Mouse (Mus musculus): ENCODE measurements around the gene Des. TPM values are rescaled to one million over a fixed set of nuclear protein-coding genes. Genes with fewer than 3 reads are reported as not detected.

The Des gene
- total RNA-seq, 2 experiments from 2014 or later, result 0.99 to 1.1 TPM

- no peak for DNase-seq (ENCODE audit: low spot score in 2 of 2)
- intact Hi-C loops (cut with DNase I), result loop anchor here (10.0 kb wide), 1 partner anchor 250 kb away; no protein-coding TSS in a partner anchor
These were observed 14.8 kb upstream of the Des start for GRCm38 (mm10) chr1:75345036-75345935.

DNA sequence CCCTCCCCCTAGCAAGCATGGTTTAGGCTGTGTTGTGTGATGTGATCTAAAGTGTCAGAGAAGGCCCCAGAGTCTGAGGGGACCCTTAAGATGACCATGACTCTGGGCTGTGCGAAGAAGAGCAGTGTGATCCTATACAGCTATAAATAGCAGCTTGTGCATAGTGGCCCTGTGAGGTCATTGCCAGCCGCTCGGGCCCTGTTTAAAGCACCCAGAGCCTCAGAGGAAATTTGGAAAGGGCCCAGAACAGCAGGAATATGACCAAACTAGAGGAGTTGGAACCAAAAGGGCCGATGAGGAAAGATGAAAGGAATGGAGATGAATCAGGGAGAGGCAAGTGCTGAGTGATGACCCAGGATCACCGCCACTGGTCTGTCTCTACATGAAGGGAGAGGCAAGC is 12.8 kb upstream of the Des start:
- intact Hi-C loops (cut with DNase I), result loop anchor here (10.0 kb wide), 1 partner anchor 248 kb away; no protein-coding TSS in a partner anchor

DNA sequence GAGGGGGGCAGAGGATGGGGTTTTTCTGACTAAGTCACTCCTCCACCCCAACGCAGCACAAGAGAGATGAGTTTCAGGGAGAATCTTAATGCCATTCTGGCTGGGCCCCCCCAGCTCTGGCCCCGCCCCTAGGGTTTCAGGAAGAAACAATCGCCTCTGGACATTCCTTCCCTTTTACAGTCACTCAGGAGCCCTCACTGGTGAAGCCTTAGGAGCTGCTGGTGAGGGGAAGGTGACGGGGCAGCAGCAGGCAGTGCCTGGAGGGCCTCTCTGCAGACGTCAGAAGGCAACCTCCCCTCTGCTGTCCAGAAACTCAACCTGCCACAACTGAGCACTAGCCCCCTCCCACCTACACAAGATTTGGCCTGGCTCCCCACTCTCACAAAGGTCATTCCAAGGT is 10.9 kb upstream of the Des start:
- intact Hi-C loops (cut with DNase I), result loop anchor here (10.0 kb wide), 1 partner anchor 246 kb away; no protein-coding TSS in a partner anchor
- no peak for DNase-seq (ENCODE audit: low spot score in 2 of 2)

More for the DNA sequence above, 12.8 kb upstream of the Des start:
- DNase-seq (ENCODE audit: low spot score in 2 of 2), result no peak

GRCm38 (mm10) chr1:75357261-75357660 is 2.9 kb upstream of the Des start:
- DNase-seq (ENCODE audit: low spot score in 2 of 2), result no peak
- intact Hi-C loops (cut with DNase I), result no loop called here

DNA sequence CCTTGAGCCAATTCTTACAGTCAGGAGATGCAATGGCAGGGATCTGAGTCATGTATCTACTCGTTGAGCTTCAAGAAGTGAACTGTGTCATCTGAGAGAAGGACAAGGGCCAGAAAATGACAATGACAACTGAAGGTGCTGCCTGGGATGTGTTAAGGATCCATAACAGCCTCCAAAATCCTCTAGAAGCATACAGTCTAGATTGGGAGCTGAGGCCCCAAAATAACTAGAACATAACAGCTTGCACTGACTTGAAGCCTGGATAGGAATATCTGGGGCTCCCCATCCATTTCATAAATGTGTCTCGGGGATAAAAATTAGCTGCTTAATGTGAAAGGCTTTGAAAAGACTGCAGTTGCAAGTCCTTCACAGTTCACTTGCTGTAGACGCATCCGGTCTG is 2.1 kb upstream of the Des start:
- peak in 1 of 2 experiments; percentile 53 for DNase-seq (ENCODE audit: low spot score in 2 of 2)
- intact Hi-C loops (cut with DNase I), result no loop called here

GRCm38 (mm10) chr1:75359346-75359745 is 783 bp upstream of the Des start:
- intact Hi-C loops (cut with DNase I), result no loop called here
- DNase-seq (ENCODE audit: low spot score in 2 of 2), result peak; percentile 57 to 75

GRCm38 (mm10) chr1:75361123-75361522 is 994 bp downstream of the Des start:
- DNase-seq (ENCODE audit: low spot score in 2 of 2), result no peak
- intact Hi-C loops (cut with DNase I), result no loop called here

GRCm38 (mm10) chr1:75361750-75362149 is 1.6 kb downstream of the Des start:
- intact Hi-C loops (cut with DNase I), result no loop called here
- no peak for DNase-seq (ENCODE audit: low spot score in 2 of 2)

GRCm38 (mm10) chr1:75363868-75364267 is 3.7 kb downstream of the Des start:
- DNase-seq (ENCODE audit: low spot score in 2 of 2), result no peak
- intact Hi-C loops (cut with DNase I), result no loop called here

GRCm38 (mm10) chr1:75365510-75366137 is 5.5 kb downstream of the Des start:
- intact Hi-C loops (cut with DNase I), result no loop called here
- DNase-seq (ENCODE audit: low spot score in 2 of 2), result no peak

DNA sequence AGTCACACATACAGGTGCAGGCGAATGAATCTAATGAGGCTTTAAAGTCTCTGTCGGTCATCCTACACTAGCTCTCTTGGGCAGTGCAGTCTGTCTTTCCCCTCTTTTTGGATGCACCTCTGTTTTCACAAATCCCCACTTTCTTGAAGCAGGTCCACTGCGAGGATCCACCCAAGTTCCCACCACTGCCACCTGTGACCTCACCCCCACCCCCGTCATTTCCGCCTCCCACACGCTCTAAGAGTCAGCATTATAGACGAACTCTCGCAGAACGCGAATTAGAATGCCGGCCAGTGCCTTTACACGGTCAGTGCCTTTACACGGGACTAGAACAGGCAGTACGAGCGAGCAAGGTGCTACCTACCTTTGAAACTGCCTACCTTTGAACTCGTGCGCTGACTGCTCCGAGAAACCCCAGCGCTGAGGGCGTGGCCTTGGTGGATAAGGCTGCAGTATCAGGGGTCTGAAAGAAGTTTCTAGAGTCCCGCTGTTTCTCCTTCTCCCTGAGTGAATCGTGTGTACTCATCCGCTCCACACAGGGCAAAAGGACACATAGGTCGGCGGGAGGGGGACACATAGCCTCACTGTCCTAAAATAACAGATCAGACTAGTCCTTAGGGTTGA is 9.3 kb downstream of the Des start:
- intact Hi-C loops (cut with DNase I), result no loop called here
- DNase-seq (ENCODE audit: low spot score in 2 of 2), result no peak

- intact Hi-C loops (cut with DNase I), result no loop called here
- DNase-seq (ENCODE audit: low spot score in 2 of 2), result no peak
These were observed 10.0 kb downstream of the Des start for GRCm38 (mm10) chr1:75369984-75370660.

DNA sequence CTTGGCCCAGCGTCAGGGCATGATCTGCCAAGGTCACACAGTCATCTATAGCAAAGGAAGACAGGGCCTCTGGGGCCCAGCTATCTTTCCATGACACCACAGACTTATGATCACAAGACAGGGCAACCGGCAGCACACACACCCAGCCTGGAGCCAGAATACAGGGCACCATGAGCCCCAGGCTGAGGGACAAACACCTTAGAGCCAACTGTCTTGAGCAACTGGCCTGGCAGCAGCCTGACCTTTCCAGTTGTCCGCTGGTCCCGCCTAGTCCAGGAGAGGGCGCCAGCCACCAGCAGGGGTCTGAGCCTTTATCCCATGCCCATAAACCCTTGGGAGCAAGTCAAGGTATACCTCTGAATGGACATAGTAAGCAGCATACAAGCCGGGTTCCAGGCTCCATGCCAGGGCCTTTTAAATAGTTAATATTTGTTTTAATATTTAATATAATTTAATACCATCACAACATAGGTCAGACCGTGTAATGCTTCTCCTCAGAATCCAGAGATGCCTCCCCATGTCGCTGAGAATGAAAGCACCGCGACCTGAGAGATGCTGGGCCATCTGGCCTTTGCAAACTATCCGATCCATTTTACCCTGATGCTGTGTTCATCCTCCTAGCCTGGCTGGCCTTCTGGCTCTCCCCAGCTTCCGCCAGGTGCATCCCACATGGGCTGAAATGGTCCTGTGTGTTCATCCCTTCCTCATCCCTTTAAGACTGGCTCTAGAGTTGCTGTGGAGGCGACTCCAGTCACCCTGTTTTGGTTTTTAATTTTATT is 11.4 kb downstream of the Des start:
- DNase-seq (ENCODE audit: low spot score in 2 of 2), result peak in 1 of 2 experiments; percentile 28
- intact Hi-C loops (cut with DNase I), result no loop called here

GRCm38 (mm10) chr1:75372450-75372849 is 12.3 kb downstream of the Des start:
- DNase-seq (ENCODE audit: low spot score in 2 of 2), result no peak
- intact Hi-C loops (cut with DNase I), result no loop called here

DNA sequence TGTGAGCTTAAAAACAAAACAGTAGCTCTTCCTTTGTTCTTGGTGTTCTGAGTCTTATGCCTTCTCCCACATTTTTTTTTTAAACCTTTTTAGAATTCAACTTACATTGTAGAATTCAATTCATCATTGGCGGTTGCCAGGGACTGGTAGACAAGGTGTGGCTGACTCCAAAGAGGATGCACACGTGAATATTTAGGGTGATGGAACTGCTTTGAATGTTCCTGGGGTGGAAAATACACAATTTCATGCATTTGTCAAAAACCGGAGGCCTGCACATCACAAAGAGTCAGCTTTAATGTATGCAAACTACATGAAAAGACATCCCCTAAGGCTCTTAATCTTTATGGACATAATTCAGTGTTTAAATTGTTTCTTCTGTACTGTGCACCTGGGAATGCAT is 13.1 kb downstream of the Des start:
- intact Hi-C loops (cut with DNase I), result no loop called here
- DNase-seq (ENCODE audit: low spot score in 2 of 2), result no peak

GRCm38 (mm10) chr1:75374950-75375936 is 15.1 kb downstream of the Des start, which contains the start of gene Speg:
Speg (plus strand) TSS chr1:75375297.
- no peak for DNase-seq (ENCODE audit: low spot score in 2 of 2)
- intact Hi-C loops (cut with DNase I), result no loop called here

GRCm38 (mm10) chr1:75379196-75379595 is 19.1 kb downstream of the Des start:
- DNase-seq (ENCODE audit: low spot score in 2 of 2), result no peak
- intact Hi-C loops (cut with DNase I), result no loop called here

GRCm38 (mm10) chr1:75379931-75380330 is 19.8 kb downstream of the Des start:
- intact Hi-C loops (cut with DNase I), result no loop called here
- no peak for DNase-seq (ENCODE audit: low spot score in 2 of 2)
